Mouse (Mus musculus): Measurements from ENCODE around the gene Ocrl.
A peak's percentile ranks its signal among the peaks of the same experiment; 100 is the strongest.

Gene Ocrl

GRCm38 (mm10) chrX:47977078-47977477 lies 64.9 kb downstream of the Ocrl start:
- no peak for DNase-seq (ENCODE audit: low spot score)

- DNase-seq (ENCODE audit: low spot score): peak; percentile 13
Observed at GRCm38 (mm10) chrX:47985000-47985619, 72.9 kb downstream of the Ocrl start.

- peak; percentile 18 for DNase-seq (ENCODE audit: low spot score)
Observed at GRCm38 (mm10) chrX:47988024-47988423, 75.8 kb downstream of the Ocrl start.

GRCm38 (mm10) chrX:47992606-47993005 lies 80.4 kb downstream of the Ocrl start:
- DNase-seq (ENCODE audit: low spot score): peak; percentile 77

- DNase-seq (ENCODE audit: low spot score): no peak
Observed at GRCm38 (mm10) chrX:47998412-47998811, 86.2 kb downstream of the Ocrl start.

- DNase-seq (ENCODE audit: low spot score): no peak
Observed at GRCm38 (mm10) chrX:48001151-48001550, 89.0 kb downstream of the Ocrl start.

GRCm38 (mm10) chrX:48004786-48005185 lies 92.6 kb downstream of the Ocrl start:
- no peak for DNase-seq (ENCODE audit: low spot score)

- no peak for DNase-seq (ENCODE audit: low spot score)
Observed at GRCm38 (mm10) chrX:48006062-48006461, 93.9 kb downstream of the Ocrl start.

- no peak for DNase-seq (ENCODE audit: low spot score)
Observed at GRCm38 (mm10) chrX:48011656-48012055, 99.5 kb downstream of the Ocrl start.
